Mouse (Mus musculus): Measurements from ENCODE around the gene Vps13c.

Gene Vps13c

GRCm38 (mm10) chr9:67830411-67831358 is 9.5 kb upstream of the Vps13c start:
- in situ Hi-C loops (cut with MboI, MseI) = loop anchor here in 1 of 2 experiments (25.0 kb wide), 1 partner anchor 132 kb away; no protein-coding TSS in a partner anchor

- in situ Hi-C loops (cut with MboI, MseI) = loop anchor here in 1 of 2 experiments (25.0 kb wide), 1 partner anchor 131 kb away; no protein-coding TSS in a partner anchor
Observed at GRCm38 (mm10) chr9:67831359-67832045, 8.7 kb upstream of the Vps13c start.

DNA sequence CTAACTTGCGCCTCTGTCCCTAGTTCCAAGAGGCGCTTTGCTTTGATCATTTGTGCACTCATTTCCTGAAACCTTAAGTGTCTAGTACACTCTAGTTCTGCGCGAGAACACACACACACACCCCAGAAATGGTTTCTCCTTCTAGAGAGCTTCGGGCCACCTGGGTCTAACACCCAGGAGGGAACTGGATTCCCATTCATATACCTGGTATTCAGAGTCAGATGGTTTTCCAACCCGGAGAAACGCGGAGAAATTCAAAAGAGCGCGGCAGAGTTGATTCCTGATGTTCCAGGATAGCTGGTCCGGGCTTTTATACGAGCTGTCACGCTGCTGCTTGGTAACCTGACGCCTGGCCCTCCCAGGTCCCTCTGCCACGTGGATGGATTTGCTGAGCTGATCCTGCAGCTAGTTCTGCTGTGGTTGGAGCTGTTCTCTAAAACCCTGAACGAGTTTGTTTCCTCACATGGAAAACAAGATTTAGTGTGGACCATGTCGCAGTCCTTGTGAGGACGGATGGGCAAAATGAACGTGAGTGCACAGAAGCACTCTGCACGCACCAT is 8.1 kb upstream of the Vps13c start, which contains the start of gene C2cd4a:
TSS of gene C2cd4a (minus strand) at position 285 of the 560 bp plus-strand sequence.
- in situ Hi-C loops (cut with MboI, MseI) = loop anchor here in 1 of 2 experiments (25.0 kb wide), 1 partner anchor 130 kb away; no protein-coding TSS in a partner anchor

DNA sequence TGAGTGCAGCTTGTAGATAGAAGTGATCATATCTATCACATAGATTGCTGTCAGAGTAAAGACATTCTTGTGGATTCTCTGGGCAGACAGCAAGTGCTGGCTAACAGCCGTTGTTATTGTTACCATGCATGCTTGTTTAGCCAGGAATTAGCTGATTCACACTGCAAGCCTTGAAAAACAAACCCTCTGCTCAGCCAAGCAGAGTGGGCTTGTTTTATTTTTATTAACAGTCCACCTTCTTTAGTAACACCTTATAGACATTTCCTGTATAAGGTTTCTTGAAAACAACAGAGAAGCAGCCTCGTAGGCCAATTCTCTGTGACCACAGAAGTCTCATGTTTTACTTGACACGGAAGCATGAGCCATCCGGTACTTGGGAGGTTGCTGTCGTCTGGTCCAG is 5.7 kb upstream of the Vps13c start:
- in situ Hi-C loops (cut with MboI, MseI) = loop anchor here in 1 of 2 experiments (25.0 kb wide), 1 partner anchor 128 kb away; no protein-coding TSS in a partner anchor

- in situ Hi-C loops (cut with MboI, MseI) = loop anchor here in 1 of 2 experiments (25.0 kb wide), 1 partner anchor 125 kb away; no protein-coding TSS in a partner anchor
Observed at GRCm38 (mm10) chr9:67837311-67837710, 2.9 kb upstream of the Vps13c start.

GRCm38 (mm10) chr9:67842797-67843196 is 2.6 kb downstream of the Vps13c start:
- in situ Hi-C loops (cut with MboI, MseI) = loop anchor here in 1 of 2 experiments (25.0 kb wide), 1 partner anchor 120 kb away; no protein-coding TSS in a partner anchor

DNA sequence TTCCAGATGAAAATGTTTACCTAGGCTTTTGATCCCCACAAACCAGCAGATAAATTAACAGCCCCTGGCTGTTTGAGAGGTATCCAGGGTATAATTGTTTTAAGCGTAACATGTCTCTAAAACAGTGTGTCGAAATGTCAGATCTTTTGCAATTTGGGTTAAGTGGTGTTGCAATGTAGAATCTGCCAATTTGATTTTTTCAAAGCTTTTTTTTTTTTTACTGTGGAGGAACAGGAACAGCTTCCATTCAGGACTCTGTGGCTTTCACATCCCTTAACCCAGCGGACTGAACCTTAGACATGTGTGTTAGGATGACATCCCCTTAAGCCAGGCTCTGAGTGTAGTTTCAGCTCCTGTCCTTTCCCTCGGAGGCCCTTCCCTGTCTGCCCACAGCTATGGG is 4.8 kb downstream of the Vps13c start:
- in situ Hi-C loops (cut with MboI, MseI) = loop anchor here in 1 of 2 experiments (25.0 kb wide), 1 partner anchor 117 kb away; no protein-coding TSS in a partner anchor

- in situ Hi-C loops (cut with MboI, MseI) = loop anchor here in 1 of 2 experiments (25.0 kb wide), 1 partner anchor 117 kb away; no protein-coding TSS in a partner anchor
Observed at GRCm38 (mm10) chr9:67845648-67846047, 5.5 kb downstream of the Vps13c start.

DNA sequence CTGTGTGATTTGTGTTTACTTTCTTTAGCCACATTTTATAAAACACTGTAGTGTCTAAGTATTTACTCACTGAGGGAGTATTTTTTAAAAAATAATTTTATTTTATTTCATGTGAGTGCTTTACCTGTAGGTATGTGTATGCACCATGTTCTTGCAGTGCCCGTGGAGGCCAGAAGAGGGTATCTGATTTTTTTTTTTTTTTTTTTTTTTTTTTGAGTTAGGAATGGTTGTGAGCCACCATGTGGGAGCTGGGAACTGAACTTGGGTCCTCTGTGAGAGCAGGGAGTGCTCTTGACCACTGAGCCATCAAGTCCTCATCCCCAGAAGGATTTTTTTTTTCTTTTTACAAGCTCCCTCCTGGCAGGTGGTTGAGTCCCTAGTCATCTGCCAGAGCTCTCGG is 5.9 kb downstream of the Vps13c start:
- in situ Hi-C loops (cut with MboI, MseI) = loop anchor here in 1 of 2 experiments (25.0 kb wide), 1 partner anchor 116 kb away; no protein-coding TSS in a partner anchor

DNA sequence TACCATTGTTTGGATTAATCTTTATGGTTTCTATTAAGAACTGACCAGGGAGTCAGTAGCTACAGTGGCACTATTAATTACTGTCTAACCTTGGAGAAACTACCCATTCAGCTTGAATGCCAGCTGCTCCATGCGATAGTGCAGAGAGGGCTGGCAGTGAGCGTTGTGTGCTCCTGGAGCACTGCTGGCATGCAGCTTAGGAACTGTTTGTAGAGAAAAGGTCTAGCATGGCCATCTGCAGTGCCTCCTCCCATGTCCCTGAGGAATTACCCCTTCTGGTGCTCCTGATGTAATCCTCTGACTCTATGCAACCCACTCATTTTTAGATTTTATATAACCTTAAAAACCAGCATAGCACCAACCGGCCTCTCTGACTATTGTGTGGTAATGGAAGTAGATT is 7.4 kb downstream of the Vps13c start:
- in situ Hi-C loops (cut with MboI, MseI) = loop anchor here in 1 of 2 experiments (25.0 kb wide), 1 partner anchor 115 kb away; no protein-coding TSS in a partner anchor

GRCm38 (mm10) chr9:67849397-67849796 is 9.2 kb downstream of the Vps13c start:
- in situ Hi-C loops (cut with MboI, MseI) = loop anchor here in 1 of 2 experiments (25.0 kb wide), 1 partner anchor 113 kb away; no protein-coding TSS in a partner anchor

- in situ Hi-C loops (cut with MboI, MseI) = loop anchor here in 1 of 2 experiments (25.0 kb wide), 1 partner anchor 112 kb away; no protein-coding TSS in a partner anchor
Observed at GRCm38 (mm10) chr9:67849846-67850245, 9.7 kb downstream of the Vps13c start.

GRCm38 (mm10) chr9:67851150-67851549 is 11.0 kb downstream of the Vps13c start:
- in situ Hi-C loops (cut with MboI, MseI) = no loop called here

- in situ Hi-C loops (cut with MboI, MseI) = no loop called here
Observed at GRCm38 (mm10) chr9:67860273-67860672, 20.1 kb downstream of the Vps13c start.

DNA sequence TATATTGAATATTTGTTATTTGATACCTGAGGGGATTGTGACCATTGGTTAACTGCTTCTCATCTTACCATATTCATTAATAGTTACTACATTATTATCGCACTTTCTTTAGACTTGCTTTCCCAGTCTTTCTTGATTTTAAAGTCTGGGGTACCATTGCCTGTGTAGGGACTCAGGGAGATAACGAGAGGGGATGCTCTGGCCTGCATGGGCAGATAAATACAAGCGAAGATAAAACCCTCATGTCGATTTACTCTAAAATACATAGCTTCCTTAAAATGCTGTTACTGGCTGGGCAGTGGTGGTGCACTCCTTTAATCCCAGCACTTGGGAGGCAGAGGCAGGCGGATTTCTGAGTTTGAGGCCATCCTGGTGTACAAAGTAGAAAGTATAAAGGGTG is 23.1 kb downstream of the Vps13c start:
- in situ Hi-C loops (cut with MboI, MseI) = no loop called here

- in situ Hi-C loops (cut with MboI, MseI) = no loop called here
Observed at GRCm38 (mm10) chr9:67864011-67864410, 23.8 kb downstream of the Vps13c start.

GRCm38 (mm10) chr9:67865411-67865810 is 25.2 kb downstream of the Vps13c start:
- in situ Hi-C loops (cut with MboI, MseI) = loop anchor here in 1 of 2 experiments (5.0 kb wide), 1 partner anchor 97 kb away; no protein-coding TSS in a partner anchor

DNA sequence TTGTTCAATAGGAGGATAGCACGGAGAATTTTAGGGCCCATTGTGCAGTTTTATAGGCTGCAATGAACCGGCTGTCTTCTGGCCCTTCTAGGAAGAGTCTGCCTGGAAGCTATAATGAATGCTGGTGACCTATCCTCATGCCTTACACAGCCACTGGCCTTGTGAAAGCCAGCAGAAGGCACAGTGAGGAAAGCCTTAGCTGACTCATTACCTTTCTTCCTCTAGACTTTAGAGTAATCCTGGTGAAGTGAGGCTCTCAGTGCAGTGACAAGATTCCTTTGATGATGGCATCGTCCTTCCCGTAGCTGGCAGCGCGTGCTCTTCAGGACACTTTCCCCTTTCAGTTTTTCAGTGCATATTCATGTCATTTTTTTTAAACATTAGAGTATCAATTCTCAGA is 27.2 kb downstream of the Vps13c start:
- in situ Hi-C loops (cut with MboI, MseI) = loop anchor here in 1 of 2 experiments (5.0 kb wide), 1 partner anchor 95 kb away; no protein-coding TSS in a partner anchor

DNA sequence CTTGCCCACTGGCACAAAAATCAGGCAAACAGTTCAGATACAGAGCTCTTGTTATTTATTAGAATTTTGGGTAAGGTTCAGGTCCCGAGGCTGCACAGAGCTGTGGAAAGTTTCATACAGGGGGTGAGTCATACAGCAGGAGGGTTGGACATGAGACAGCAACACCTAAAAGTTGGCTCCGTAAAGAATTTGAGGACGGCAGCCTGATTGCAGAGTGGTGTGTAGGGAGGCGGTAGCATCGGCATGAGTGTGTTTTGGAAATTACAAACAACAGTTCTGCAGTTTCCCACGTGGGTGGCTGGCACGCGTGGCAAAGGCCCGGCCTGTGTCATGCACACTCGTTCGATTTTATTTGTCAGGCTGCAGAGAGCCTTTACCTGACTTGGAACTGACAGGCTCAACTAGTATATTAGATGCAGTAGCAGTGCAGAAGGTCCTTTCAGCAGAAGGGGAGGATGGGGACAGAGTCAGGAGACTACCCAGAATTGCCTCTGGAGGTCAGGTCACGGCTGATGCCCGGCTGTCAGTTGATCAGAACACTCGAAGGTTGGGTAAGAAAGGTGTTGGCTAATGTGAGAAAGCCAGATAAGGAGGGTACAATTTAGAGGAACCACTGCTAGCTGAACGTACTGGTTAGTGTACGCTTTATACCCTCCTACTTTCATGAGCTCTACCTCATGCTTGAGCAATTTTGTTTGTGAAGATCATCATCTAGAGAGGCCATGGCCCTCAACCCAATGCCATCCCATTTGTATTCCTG is 29.7 kb downstream of the Vps13c start:
- in situ Hi-C loops (cut with MboI, MseI) = loop anchor here (5.0 kb wide), 2 partner anchors 92 to 103 kb away; no protein-coding TSS in a partner anchor

Measured in T-helper 17 cell (primary cell).